Mouse (Mus musculus) lung, adult 10 weeks (tissue): ENCODE results near the gene Phkg1. TPM values are rescaled to one million over a fixed set of nuclear protein-coding genes. Genes with fewer than 3 reads are reported as not detected.

Experiments
- polyA plus RNA-seq: library from polyadenylated mRNA; stranded (reverse); fragments of 350-450 nt; fragmentation: Illumina TruSeq; extraction: RNeasy Lipid Tissue Mini Kit (QIAGEN cat#74804); gene quantifications from one replicate; pipeline ENCODE4 v1.2.3, GENCODE M21; 2014; ENCODE audit warnings: low read depth, low replicate concordance; ENCODE audit not compliant: insufficient read depth

Gene Phkg1
- 2.7 TPM for polyA plus RNA-seq

GRCm38 (mm10) chr5:129898449-129898848 is at the start of gene Phkg1:
Gene Phkg1 (minus strand): TSS chr5:129898549.

GRCm38 (mm10) chr5:129941495-129942045 is 43.2 kb upstream of the Phkg1 start, which contains the start of gene Vkorc1l1:
Gene Vkorc1l1 (plus strand): TSS chr5:129941970.

GRCm38 (mm10) chr5:129908242-129908965 is 10.1 kb upstream of the Phkg1 start, which contains the start of gene Nupr1l:
Gene Nupr1l (plus strand): TSS chr5:129908540.

GRCm38 (mm10) chr5:129895198-129896088 is 2.9 kb downstream of the Phkg1 start, which contains the start of gene Zbed5:
Gene Zbed5 (plus strand): TSS chr5:129895723.

GRCm38 (mm10) chr5:129886911-129887636 is 11.3 kb downstream of the Phkg1 start, which contains the start of gene Chchd2:
Gene Chchd2 (minus strand): TSS chr5:129887470.

GRCm38 (mm10) chr5:129846752-129847557 is 51.4 kb downstream of the Phkg1 start, which contains the start of gene Sumf2:
Gene Sumf2 (plus strand): TSS chr5:129846986.

Other genes starting within 250 kb of the Phkg1 start
- gene Zfp11, start 228.4 kb downstream of the Phkg1 start, polyA plus RNA-seq: 1.2 TPM
- not detected for gene Sept14, start 190.0 kb downstream of the Phkg1 start, polyA plus RNA-seq
- 89.9 TPM for gene Mrps17, start 183.1 kb downstream of the Phkg1 start, polyA plus RNA-seq
- 48.5 TPM for gene Nipsnap2, start 173.5 kb downstream of the Phkg1 start, polyA plus RNA-seq
- 8.2 TPM for gene Psph, start 111.1 kb downstream of the Phkg1 start, polyA plus RNA-seq
- 17.3 TPM for gene Sumf2, start 51.6 kb downstream of the Phkg1 start, polyA plus RNA-seq
- 620 TPM for gene Chchd2, start 11.1 kb downstream of the Phkg1 start, polyA plus RNA-seq
- gene Zbed5, start 2.8 kb downstream of the Phkg1 start, polyA plus RNA-seq: 1.7 TPM
- gene Nupr1l, start 10.0 kb upstream of the Phkg1 start, polyA plus RNA-seq: 3.7 TPM
- 12.8 TPM for gene Vkorc1l1, start 43.4 kb upstream of the Phkg1 start, polyA plus RNA-seq
- gene Gusb, start 104.5 kb upstream of the Phkg1 start, polyA plus RNA-seq: 32.9 TPM
- gene Asl, start 130.7 kb upstream of the Phkg1 start, polyA plus RNA-seq: 23.1 TPM
- 22.0 TPM for gene Crcp, start 130.7 kb upstream of the Phkg1 start, polyA plus RNA-seq
- gene Tpst1, start 174.8 kb upstream of the Phkg1 start, polyA plus RNA-seq: 32.2 TPM
- gene Kctd7, start 246.3 kb upstream of the Phkg1 start, polyA plus RNA-seq: 3.9 TPM